Mouse (Mus musculus): ENCODE results near the gene St8sia1.

The St8sia1 gene

DNA sequence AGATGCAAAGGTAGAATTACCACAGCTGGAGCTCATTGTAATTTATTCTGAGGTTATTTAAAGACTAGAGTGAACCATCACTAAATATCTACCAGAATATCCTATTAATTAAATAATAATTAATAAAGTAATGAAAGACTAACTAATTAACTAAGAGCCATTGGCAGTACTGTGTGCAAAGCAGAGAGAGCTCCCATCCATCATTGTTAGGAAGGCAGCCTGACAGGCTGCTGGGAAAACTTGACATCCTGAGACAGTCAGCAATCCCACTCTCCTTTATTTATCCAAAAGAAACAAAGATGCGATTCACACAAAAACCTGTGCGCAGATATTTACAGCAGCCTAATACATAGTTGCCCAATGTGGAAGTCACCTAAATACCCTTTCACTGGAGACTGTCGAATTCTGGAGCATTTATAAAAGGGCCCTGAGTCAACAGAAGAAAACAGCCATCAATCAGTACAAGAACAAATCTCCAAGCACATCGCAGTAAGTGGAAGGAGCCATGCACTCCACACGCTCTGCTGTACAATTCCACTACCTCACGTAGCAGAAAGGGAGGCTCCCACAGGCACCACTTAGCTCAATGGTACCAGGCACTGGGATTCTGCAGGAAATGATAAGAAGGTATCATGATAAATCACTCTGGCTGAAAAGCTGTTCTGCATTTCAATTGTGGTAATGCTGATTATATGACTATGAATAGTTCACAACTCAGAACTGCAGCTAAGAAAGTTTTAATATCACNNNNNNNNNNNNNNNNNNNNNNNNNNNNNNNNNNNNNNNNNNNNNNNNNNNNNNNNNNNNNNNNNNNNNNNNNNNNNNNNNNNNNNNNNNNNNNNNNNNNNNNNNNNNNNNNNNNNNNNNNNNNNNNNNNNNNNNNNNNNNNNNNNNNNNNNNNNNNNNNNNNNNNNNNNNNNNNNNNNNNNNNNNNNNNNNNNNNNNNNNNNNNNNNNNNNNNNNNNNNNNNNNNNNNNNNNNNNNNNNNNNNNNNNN is 15.7 kb upstream of the St8sia1 start:
- DNase-seq: no peak

- no peak for DNase-seq
Measured at GRCm38 (mm10) chr6:142977221-142977620, 13.0 kb upstream of the St8sia1 start.

DNA sequence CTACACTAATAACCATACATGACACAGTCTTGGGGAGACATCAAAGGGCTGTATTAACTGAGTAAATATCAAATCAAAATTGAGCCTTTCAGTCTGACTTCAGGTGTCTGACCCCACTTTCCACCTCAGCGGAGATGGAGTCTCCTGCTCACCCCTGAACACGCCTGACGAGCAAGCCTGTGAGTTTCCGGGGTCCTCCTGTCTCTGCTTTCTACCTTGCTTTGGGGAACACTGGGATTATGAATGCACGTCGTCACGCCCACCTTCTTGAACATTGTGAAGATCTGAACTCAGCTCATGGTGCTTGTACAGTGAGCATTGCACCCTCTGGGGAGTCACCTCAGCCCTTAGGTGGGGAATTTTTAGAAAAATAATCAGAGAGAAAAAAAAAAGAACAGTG is 9.0 kb upstream of the St8sia1 start:
- DNase-seq: no peak

DNA sequence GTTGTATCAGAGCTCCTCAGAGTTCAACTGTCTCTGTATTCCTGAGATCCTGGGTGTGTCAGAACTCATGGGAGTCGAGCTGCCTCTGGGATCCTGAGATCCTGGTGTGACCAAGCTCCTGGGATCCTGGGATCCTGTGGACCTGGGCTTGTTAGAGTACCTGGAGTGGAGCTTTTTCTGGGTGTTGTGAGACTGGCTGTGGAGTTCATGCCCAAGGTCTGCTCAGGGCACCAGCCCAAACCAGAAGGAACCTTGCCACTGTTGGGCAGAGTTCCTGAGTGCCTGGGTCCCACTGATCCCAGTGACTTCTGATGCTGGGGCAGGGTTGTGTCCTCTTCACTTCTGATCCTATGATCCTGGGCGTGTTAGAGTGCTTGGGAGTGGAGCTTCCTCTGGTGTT is 8.0 kb upstream of the St8sia1 start:
- DNase-seq: no peak

DNA sequence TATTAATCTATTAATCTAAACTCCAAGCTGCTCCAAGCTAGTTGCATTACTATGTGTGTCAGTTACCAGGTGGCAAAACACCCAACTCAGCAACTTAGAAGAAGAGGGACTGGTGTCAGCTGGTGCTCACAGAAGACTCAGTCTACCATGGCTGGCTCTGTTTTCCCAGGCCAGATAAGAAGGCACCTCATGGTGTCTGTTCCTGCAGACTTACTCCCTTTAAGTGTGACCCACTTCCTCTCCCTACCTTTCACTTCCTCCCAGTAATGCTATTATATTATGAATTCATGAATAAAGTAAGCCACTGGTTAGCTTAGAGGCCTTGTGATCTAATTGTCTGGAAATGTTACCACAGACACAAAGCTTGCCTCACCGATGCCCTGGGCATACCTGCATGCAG is 3.2 kb upstream of the St8sia1 start:
- no peak for DNase-seq

GRCm38 (mm10) chr6:142964531-142965385 is 506 bp upstream of the St8sia1 start:
- DNase-seq: peak; percentile 81

GRCm38 (mm10) chr6:142963480-142964075 is 674 bp downstream of the St8sia1 start:
- peak; percentile 21 for DNase-seq

DNA sequence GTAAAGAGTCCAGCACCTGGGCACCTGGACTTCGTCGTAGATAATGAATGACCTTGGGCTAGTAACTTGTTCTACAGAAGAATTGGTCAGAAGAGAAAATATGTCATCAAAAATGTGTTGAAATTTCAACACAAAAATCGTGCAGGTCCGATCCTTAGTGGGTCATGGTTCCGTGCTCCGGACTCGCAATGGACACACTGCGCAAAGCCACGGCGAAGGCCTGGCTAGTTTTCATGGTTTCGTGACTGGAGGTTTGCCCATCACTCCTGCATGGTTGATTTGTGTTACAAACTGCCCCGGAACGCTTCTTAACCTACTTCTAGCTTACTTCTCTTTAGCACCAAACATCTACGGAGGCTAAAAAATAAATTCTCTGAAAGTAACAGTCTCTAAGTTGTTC is 1.4 kb downstream of the St8sia1 start:
- no peak for DNase-seq

GRCm38 (mm10) chr6:142962476-142962875 is 1.8 kb downstream of the St8sia1 start:
- DNase-seq: no peak

DNA sequence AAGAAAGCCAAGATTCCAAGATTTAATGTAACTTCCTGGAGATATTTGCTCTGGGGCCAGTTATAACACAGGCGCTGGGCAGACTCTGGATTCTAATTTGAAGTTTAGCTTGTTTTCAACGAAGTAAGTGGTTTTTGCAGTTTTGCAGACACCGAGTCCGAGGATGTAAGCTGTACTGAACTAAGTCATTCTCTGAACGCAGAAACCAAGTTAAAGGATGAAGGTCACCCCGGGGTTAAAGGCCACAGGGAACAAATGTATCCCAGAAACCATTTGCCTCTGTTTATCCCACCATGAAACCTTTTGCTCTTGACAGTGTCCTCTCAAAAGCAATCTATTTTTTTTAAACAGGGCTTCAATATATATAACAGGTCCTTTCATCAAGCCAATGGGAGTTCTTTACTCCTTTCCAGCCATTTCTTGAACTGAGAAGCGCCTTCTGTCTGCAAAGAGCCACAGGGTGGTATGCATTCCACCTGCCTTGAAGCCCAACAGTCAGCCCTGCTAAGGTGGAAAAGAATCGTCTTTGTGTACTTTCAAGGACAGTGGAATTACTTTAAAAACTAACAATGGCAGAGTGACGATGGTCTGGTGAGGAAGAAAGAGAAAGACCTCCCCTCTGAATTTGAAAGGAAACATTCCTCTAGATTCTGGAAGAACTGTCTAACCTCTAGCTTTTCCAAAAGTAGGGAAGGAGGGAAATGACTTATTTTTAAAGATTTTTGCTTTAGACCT is 2.4 kb downstream of the St8sia1 start:
- no peak for DNase-seq

DNA sequence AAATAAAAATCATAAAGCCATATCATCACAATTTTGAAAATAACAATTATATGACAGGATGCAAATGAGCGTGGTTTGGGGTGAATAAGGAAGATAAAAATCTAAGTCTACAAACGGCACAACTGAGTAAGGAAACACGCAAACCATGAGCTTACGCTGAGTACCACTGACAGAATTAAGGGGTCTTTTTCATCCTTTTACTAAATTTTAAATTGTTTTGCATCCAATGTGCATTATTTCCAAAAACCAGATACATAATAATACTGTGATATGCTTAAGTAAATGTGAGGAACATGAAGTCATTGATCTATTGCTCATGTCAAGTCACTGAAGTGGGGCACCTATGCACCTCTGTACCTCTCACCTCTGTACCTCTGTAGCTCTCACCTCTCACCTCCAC is 7.7 kb downstream of the St8sia1 start:
- no peak for DNase-seq

DNA sequence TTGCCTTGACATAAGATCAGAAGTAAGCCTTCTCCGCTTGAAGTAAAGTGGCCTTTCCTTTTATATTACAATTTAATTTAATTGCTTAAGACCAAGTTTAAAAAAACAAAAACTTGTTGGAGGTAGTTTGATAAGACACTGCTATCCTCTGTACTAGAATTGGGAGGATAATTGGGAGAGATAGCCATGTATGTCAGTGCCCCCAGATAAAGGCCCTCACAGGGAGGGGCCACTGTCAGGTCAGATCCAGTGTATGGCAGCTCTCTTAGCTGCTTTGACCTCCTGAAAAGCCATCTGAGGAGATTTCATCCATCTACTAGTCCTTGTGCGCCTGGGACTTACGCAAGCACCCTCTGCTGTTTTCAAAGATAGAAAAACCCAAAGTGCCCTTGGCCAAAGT is 9.0 kb downstream of the St8sia1 start:
- DNase-seq: no peak

GRCm38 (mm10) chr6:142953189-142953588 is 11.1 kb downstream of the St8sia1 start:
- DNase-seq: no peak

- DNase-seq: no peak
Measured at GRCm38 (mm10) chr6:142952361-142952954, 11.8 kb downstream of the St8sia1 start.

DNA sequence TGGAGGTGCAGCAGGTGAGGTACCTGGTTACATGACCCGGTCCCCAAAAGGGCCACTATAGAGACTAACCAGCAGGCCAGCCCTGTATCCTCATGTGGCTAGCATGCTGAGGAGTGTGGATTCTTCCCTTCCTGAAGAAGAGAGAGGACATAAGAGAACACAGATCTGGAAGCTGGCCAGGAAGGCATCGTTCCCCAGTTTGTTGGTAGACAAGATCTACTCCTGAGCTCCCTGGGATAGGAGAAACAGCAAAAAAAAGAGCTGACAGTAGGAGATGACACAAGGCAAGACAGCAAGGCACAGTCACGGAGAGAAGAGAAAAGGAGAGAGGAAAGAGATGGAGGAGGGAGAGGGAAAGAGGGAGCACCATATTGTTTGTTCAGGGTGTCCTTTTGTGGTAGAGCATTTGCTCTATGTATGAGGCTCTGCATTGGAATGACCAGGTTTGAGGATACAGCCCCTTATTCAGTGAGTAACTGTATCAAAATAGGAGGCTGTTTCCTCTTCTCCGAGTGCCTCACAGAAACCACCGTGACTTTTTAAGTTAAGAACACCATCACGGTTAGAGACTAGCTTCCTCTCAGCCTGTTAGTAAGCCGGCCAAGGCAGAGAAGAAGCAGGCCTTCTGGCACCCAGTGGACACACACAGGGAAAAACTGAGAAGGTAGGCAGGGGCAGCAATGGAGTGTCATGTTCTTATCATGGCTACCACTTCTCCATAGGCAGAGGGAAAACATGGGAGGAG is 12.5 kb downstream of the St8sia1 start:
- DNase-seq: peak; percentile 31

DNA sequence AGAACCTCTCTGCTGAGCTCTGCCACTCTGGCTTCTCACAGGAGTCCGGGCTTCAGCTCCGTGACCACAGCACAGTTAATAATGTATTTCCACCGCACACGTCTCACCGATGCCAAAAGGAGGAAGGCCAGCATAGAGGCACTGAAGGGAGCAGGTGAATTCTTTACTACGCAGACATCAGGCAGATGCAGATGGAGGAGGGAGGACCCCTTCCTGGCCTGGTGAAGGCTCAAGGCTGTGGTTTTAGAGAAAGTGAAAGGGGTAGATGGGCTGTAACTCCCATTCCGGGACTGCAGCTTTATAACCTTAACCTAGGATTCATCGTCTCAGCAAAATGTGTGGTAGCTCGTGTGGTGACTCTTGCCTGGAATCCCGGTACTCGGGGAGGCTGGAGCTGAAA is 13.9 kb downstream of the St8sia1 start:
- DNase-seq: no peak

GRCm38 (mm10) chr6:142948955-142949357 is 15.3 kb downstream of the St8sia1 start:
- no peak for DNase-seq

- DNase-seq: no peak
Measured at GRCm38 (mm10) chr6:142947029-142947428, 17.2 kb downstream of the St8sia1 start.

DNA sequence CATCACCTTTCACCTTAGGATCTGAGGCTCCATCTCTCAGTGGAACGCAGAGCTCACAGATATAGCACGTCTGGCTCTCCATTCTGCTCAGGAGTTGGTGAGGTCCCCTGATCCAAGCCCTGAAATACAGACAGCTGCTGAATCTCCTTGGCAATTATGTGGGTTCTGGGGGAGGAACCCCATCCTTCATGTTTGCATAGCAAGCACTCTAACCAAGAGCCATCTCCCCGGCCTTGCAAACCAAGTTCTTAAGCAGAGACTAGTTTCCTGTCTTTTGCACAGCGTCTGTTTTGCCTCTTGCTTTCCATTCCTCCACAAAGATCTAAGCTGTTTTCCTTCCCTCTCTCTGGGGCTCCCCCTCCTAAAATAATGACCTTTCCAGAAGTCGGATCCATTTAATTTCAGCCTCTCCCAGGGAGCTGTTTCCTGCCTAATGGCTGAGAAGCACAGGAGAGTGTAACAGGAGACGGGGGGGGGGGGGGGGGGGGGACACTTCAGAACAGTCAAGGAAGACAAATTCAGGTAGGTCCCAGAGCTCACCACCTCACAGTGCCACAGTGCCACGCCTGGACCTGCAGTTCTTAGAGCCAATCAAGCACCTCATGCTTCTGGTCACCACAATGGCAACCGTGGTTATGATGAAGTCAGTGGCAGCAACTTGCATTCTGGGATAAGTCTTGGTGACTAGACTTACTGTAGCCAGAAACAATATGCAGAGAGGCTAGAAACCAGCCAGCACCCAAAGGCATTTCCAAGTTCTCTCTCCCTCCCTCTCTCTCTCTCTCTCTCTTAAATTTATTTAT is 18.0 kb downstream of the St8sia1 start:
- DNase-seq: no peak

DNA sequence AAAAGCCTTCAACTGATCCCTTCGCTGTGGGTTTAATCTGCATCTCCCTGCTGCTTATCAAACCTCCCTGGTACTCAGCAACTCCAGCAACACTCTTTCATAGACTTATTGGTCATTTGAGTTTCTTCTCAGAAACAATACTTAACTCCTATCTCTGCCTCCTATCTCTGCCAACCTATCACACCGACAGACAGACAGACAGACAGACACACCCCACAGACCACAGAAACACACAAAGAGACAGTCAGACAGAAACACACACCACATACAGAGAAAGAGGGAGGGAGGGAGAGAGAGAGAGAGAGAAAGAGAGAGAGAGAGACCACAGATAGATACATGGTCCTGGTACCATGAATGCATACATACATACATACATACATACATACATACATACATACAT is 18.8 kb downstream of the St8sia1 start:
- no peak for DNase-seq

- no peak for DNase-seq
Measured at GRCm38 (mm10) chr6:142944470-142944869, 19.8 kb downstream of the St8sia1 start.

Data from right cerebral cortex, postnatal 14 days (tissue).